Mouse (Mus musculus) olfactory bulb, adult 2 months (tissue): ENCODE results near the gene Pld5. TPM values are rescaled to one million over a fixed set of nuclear protein-coding genes. Genes with fewer than 3 reads are reported as not detected.
"Not testable (repeated sequence)": the region's sequence is repeated elsewhere in the genome, so short reads cannot be mapped to it uniquely, and the experiment has no call there.

ENCODE experiments used
- H3K27ac ChIP-seq: fragments of 200-500 bp; 2 replicates; pipeline ENCODE4 v1.5.1; 2012; ENCODE audit warnings: low read depth, low read length; ENCODE audit not compliant: insufficient read depth
- H3K4me1 ChIP-seq: fragments of 200-500 bp; 2 replicates; pipeline ENCODE4 v1.6.1; 2012; ENCODE audit warnings: low read length; ENCODE audit not compliant: control insufficient read depth, insufficient read depth
- H3K4me3 ChIP-seq: fragments of 200-500 bp; 2 replicates; pipeline ENCODE4 v1.5.1; 2012; ENCODE audit warnings: mild to moderate bottlenecking, low read depth, low read length, moderate library complexity; ENCODE audit not compliant: insufficient read depth
- CTCF ChIP-seq: fragments of 200-500 bp; IDR thresholded peaks from 2 replicates; pipeline ENCODE4 v1.5.1; 2012; ENCODE audit warnings: low read depth, mild to moderate bottlenecking, low read length, moderate library complexity; ENCODE audit not compliant: insufficient read depth
- POLR2A ChIP-seq: fragments of 200-500 bp; IDR thresholded peaks from 2 replicates; pipeline ENCODE4 v1.6.1; 2012; ENCODE audit warnings: mild to moderate bottlenecking, low read depth, low read length, moderate library complexity; ENCODE audit not compliant: insufficient read depth
- WGBS: fragments of 180-500 bp; shearing (Covaris S2); methylation state at CpG from one replicate; pipeline ENCODE4 v1.1.7; 2018; 5-methylcytosine and 5-hydroxymethylcytosine counted together
- polyA plus RNA-seq: library from polyadenylated mRNA; stranded (reverse); fragments of >200 nt; gene quantifications from 2 replicates; pipeline ENCODE4 v1.2.4, GENCODE M21; 2012; ENCODE audit warnings: low replicate concordance; ENCODE audit not compliant: missing spikeins, insufficient read depth, insufficient read length

Gene Pld5
- polyA plus RNA-seq, 1 experiment = not detected

GRCm38 (mm10) chr1:176011535-176011934 lies 263.6 kb downstream of the Pld5 start:
- no peaks in the 10 kb centered on the region for H3K4me1 ChIP-seq
- TF ChIP-seq CTCF = no peak
- no peak for TF ChIP-seq POLR2A
- no peak overlapping the region for H3K4me3 ChIP-seq
- no peak overlapping the region for H3K27ac ChIP-seq

- H3K27ac ChIP-seq = no peak overlapping the region
- no peaks in the 10 kb centered on the region for H3K4me1 ChIP-seq
- H3K4me3 ChIP-seq = no peak overlapping the region
- TF ChIP-seq CTCF (no peak), POLR2A (no peak)
Measured at GRCm38 (mm10) chr1:176011072-176011471, 264.0 kb downstream of the Pld5 start.

- Histone ChIP-seq H3K27ac (no peak overlapping the region), H3K4me1 (no peaks in the 10 kb centered on the region), H3K4me3 (no peak overlapping the region)
- 93% methylated on average over 2 of the region's 2 CpGs for WGBS
- TF ChIP-seq CTCF (no peak), POLR2A (no peak)
Measured at GRCm38 (mm10) chr1:176008411-176008810, 266.7 kb downstream of the Pld5 start.

- Histone ChIP-seq H3K4me1 (no peaks in the 10 kb centered on the region), H3K27ac (no peak overlapping the region), H3K4me3 (no peak overlapping the region)
- 86% methylated on average over 5 of the region's 5 CpGs for WGBS
- TF ChIP-seq CTCF (no peak), POLR2A (no peak)
Measured at GRCm38 (mm10) chr1:176000599-176000998, 274.5 kb downstream of the Pld5 start.

- 63% methylated on average over 7 of the region's 7 CpGs for WGBS
- H3K4me3 ChIP-seq = no peak overlapping the region
- H3K4me1 ChIP-seq = no peaks in the 10 kb centered on the region
- TF ChIP-seq CTCF (no peak), POLR2A (no peak)
- H3K27ac ChIP-seq = no peak overlapping the region
Measured at GRCm38 (mm10) chr1:175997076-175997651, 277.9 kb downstream of the Pld5 start.

- H3K4me1 ChIP-seq = no peaks in the 10 kb centered on the region
- no peak overlapping the region for H3K4me3 ChIP-seq
- WGBS = 80% methylated on average over 4 of the region's 4 CpGs
- TF ChIP-seq CTCF (no peak), POLR2A (no peak)
- no peak overlapping the region for H3K27ac ChIP-seq
Measured at GRCm38 (mm10) chr1:175988912-175989311, 286.2 kb downstream of the Pld5 start.

- TF ChIP-seq CTCF (no peak), POLR2A (no peak)
- 91% methylated on average over 5 of the region's 5 CpGs for WGBS
- no peaks in the 10 kb centered on the region for H3K4me1 ChIP-seq
- H3K4me3 ChIP-seq = no peak overlapping the region
- H3K27ac ChIP-seq = no peak overlapping the region
Measured at GRCm38 (mm10) chr1:175988448-175988847, 286.7 kb downstream of the Pld5 start.

GRCm38 (mm10) chr1:175979014-175979413 lies 296.1 kb downstream of the Pld5 start, which contains the start of gene Rbm8a2:
Gene Rbm8a2, minus strand, starts transcription at chr1:175979114.
- H3K4me1 ChIP-seq, H3K4me3 ChIP-seq, H3K27ac ChIP-seq: not testable (repeated sequence)
- WGBS = 96% methylated on average over 7 of the region's 7 CpGs

GRCm38 (mm10) chr1:175970710-175971109 lies 304.4 kb downstream of the Pld5 start:
- no peak overlapping the region for H3K27ac ChIP-seq

More at GRCm38 (mm10) chr1:175970710-175971109, 304.4 kb downstream of the Pld5 start:
- peaks cover 3% of the 10 kb centered on the region for H3K4me1 ChIP-seq
- no peak for TF ChIP-seq CTCF
- no peak for TF ChIP-seq POLR2A
- WGBS = 24% methylated on average over 5 of the region's 5 CpGs
- no peak overlapping the region for H3K4me3 ChIP-seq
